Mouse (Mus musculus) embryonic facial prominence, embryonic 11.5 days (tissue): ENCODE data around the gene Ccnd3. TPM values are rescaled to one million over a fixed set of nuclear protein-coding genes. Genes with fewer than 3 reads are reported as not detected.
A peak's percentile ranks its signal among the peaks of the same experiment; 100 is the strongest.
"Not testable (repeated sequence)": the region's sequence is repeated elsewhere in the genome, so short reads cannot be mapped to it uniquely, and the experiment has no call there.

Experiments used
- ATAC-seq: fragments of 200-750 bp; cut with Nextera tagmentation; replicated peaks from 2 replicates; pipeline ENCODE4 v1.8.0; 2017; ENCODE audit warnings: low read depth; ENCODE audit not compliant: insufficient number of reproducible peaks, low FRiP score, low TSS enrichment
- DNase-seq: peaks from one replicate; pipeline ENCODE4 v3.0.0-alpha.2; 2015; ENCODE audit warnings: low spot score
- H3K27ac ChIP-seq: fragments of 300-500 bp; sonication (generic); replicated peaks from 2 replicates; pipeline ENCODE4 v1.5.1; 2014; ENCODE audit warnings: mild to moderate bottlenecking, low read depth, low read length, control low read depth
- H3K27me3 ChIP-seq: fragments of 300-500 bp; sonication (generic); 2 replicates; pipeline ENCODE4 v1.6.1; 2014; ENCODE audit warnings: mild to moderate bottlenecking, low read length, moderate library complexity, mixed read lengths; ENCODE audit not compliant: control insufficient read depth, insufficient read depth
- H3K36me3 ChIP-seq: fragments of 300-500 bp; sonication (generic); replicated peaks from 2 replicates; pipeline ENCODE4 v1.6.1; 2014; ENCODE audit warnings: low read depth, mild to moderate bottlenecking, low read length, moderate library complexity, mixed read lengths; ENCODE audit not compliant: control insufficient read depth, insufficient read depth
- H3K4me1 ChIP-seq: fragments of 300-500 bp; sonication (generic); 2 replicates; pipeline ENCODE4 v1.6.1; 2014; ENCODE audit warnings: low read length, mixed read lengths; ENCODE audit not compliant: control insufficient read depth, insufficient read depth
- H3K4me2 ChIP-seq: fragments of 300-500 bp; sonication (generic); 2 replicates; pipeline ENCODE4 v1.6.1; 2014; ENCODE audit warnings: low read depth, mild to moderate bottlenecking, control low read depth, low read length, moderate library complexity
- H3K4me3 ChIP-seq: fragments of 300-500 bp; sonication (generic); 2 replicates; pipeline ENCODE4 v1.5.1; 2014; ENCODE audit warnings: low read depth, low read length, control low read depth
- H3K9ac ChIP-seq: fragments of 300-500 bp; sonication (generic); replicated peaks from 2 replicates; pipeline ENCODE4 v1.6.1; 2014; ENCODE audit warnings: mild to moderate bottlenecking, control low read depth, low read length
- H3K9me3 ChIP-seq: fragments of 300-500 bp; sonication (generic); replicated peaks from 2 replicates; pipeline ENCODE4 v1.6.1; 2016; ENCODE audit warnings: mild to moderate bottlenecking, low read length, inconsistent platforms, mixed read lengths; ENCODE audit not compliant: control insufficient read depth
- WGBS: fragments of 180-500 bp; shearing (Covaris S2); extraction: QIAGEN DNeasy Blood & Tissue Kit; methylation state at CpG from one replicate; pipeline ENCODE4 v1.1.7; 2014; 5-methylcytosine and 5-hydroxymethylcytosine counted together
- polyA plus RNA-seq: library from polyadenylated mRNA; unstranded; fragments of >200 nt; fragmentation: Nextera tagmentation; extraction: Ambion mirVana; gene quantifications from 2 replicates; pipeline ENCODE4 v1.2.1, GENCODE M21; 2014

Ccnd3 gene
- polyA plus RNA-seq, 1 experiment from 2014 or later = 291 TPM

GRCm38 (mm10) chr17:47594969-47595247, 90.1 kb downstream of the Ccnd3 start:
- Histone ChIP-seq H3K27ac (peak overlapping the region; percentile 96), H3K9me3 (no peaks in the 10 kb centered on the region), H3K27me3 (no peaks in the 10 kb centered on the region), H3K4me3 (peak overlapping the region; percentile 86), H3K4me2 (peak overlapping the region; percentile 84), H3K9ac (peak overlapping the region; percentile 89), H3K36me3 (peaks cover 2% of the 10 kb centered on the region; the same call in 1 of the 2 replicates), H3K4me1 (peaks cover 6% of the 10 kb centered on the region; the same call in 1 of the 2 replicates)
- DNase-seq (peak; percentile 38), ATAC-seq (no peak)
- WGBS = under 1% methylated on average over 6 of the region's 9 CpGs

- ATAC-seq (peak; percentile 67), DNase-seq (peak; percentile 89)
- Histone ChIP-seq H3K4me3 (peak overlapping the region; percentile 86), H3K36me3 (peaks cover 2% of the 10 kb centered on the region; the same call in 1 of the 2 replicates), H3K4me1 (peaks cover 6% of the 10 kb centered on the region; the same call in 1 of the 2 replicates), H3K27me3 (no peaks in the 10 kb centered on the region), H3K9me3 (no peaks in the 10 kb centered on the region), H3K9ac (peak overlapping the region; percentile 89), H3K27ac (peak overlapping the region; percentile 96), H3K4me2 (peak overlapping the region; percentile 84)
- under 1% methylated on average over 20 of the region's 21 CpGs for WGBS
Measured at GRCm38 (mm10) chr17:47595248-47596161, 90.7 kb downstream of the Ccnd3 start.

DNA sequence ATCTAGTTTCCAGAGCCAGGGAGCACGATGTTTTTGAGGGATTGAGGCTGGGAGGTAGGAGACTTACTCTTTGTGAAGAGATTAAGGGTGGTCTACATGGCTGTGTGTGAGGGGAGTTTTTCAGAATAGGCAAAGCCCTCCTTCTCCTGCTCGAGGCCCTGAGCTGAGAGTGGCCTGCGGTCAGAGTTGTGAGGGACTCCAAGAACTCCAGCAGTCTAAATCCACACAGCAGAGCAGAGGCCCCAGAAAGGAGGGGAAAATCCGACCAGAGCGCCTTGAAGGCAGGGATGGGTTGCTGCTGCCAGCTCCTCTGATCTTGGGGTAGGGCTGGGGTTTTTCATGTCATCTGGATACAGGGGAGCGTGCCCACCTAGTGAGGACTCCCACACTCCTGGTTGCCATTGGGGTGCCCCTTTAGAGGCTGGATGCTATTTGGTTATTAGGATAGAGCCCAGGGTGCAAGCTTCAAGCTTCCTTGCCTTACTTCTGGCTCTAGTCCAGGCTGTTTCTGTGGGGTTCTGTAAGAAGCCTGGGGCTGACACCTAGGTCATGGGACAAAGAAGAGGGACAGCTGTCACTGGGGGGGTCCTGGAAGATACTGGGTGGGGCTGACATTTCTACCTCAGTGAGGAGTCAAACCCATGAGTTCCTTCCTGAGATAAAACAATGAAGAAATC, 91.4 kb downstream of the Ccnd3 start:
- H3K4me1 ChIP-seq = peaks cover 6% of the 10 kb centered on the region; the same call in 1 of the 2 replicates
- H3K9ac ChIP-seq = peak overlapping the region; percentile 89
- H3K9me3 ChIP-seq = no peaks in the 10 kb centered on the region
- peak overlapping the region; percentile 84 for H3K4me2 ChIP-seq
- no peaks in the 10 kb centered on the region for H3K27me3 ChIP-seq
- ATAC-seq (no peak; the same call in 1 of the 2 replicates), DNase-seq (no peak)
- 29% methylated on average over 6 of the region's 6 CpGs for WGBS
- peak overlapping the region; percentile 86 for H3K4me3 ChIP-seq
- H3K27ac ChIP-seq = peak overlapping the region; percentile 96
- peaks cover 8% of the 10 kb centered on the region; the same call in 1 of the 2 replicates for H3K36me3 ChIP-seq

DNA sequence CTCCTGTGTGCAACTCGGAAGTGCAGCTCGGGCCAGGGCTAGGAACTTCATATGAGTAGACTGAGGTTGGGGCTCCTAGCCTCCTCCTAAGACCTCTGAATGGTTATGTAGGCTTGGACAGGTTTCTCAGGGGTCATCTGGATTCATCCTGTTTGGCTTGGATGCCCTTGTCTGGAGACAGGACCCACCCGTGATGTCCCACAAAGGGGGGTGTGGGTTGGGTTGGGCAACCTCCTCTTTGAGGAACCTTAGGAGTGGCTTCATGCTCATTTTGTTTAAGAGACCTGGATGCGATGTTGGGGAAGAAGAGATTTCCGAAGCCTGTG, 92.0 kb downstream of the Ccnd3 start:
- Histone ChIP-seq H3K9me3 (no peaks in the 10 kb centered on the region), H3K4me2 (peak overlapping the region; percentile 84), H3K4me1 (peaks cover 6% of the 10 kb centered on the region; the same call in 1 of the 2 replicates), H3K9ac (peak overlapping the region; percentile 89), H3K36me3 (peaks cover 11% of the 10 kb centered on the region; the same call in 1 of the 2 replicates), H3K4me3 (peak overlapping the region; percentile 86), H3K27me3 (no peaks in the 10 kb centered on the region), H3K27ac (peak overlapping the region; percentile 96)
- ATAC-seq = no peak
- no peak for DNase-seq
- WGBS = 77% methylated on average over 5 of the region's 5 CpGs

DNA sequence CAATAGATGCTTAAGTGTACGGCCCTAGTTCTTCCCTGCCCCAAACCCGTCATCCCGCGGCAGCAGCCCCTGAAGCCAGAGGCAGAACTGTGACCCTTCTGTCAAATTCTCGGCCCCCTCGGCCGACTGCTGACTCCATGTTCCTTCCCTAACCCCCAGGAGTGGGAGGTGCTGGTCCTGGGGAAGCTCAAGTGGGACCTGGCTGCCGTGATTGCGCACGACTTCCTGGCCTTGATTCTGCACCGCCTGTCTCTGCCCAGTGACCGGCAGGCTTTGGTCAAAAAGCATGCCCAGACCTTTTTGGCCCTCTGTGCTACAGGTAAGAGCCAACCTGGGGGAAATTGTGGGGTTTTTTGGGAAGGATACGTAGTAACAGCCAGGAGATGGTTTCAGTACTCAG, 92.4 kb downstream of the Ccnd3 start:
- Histone ChIP-seq H3K27ac (peak overlapping the region; percentile 96; the same call in 1 of the 2 replicates), H3K4me2 (no peak overlapping the region), H3K27me3 (no peaks in the 10 kb centered on the region), H3K36me3 (peaks cover 11% of the 10 kb centered on the region; the same call in 1 of the 2 replicates), H3K4me3 (no peak overlapping the region), H3K4me1 (peaks cover 6% of the 10 kb centered on the region; the same call in 1 of the 2 replicates), H3K9me3 (no peaks in the 10 kb centered on the region), H3K9ac (peak overlapping the region; percentile 37)
- no peak for ATAC-seq
- DNase-seq = no peak
- 67% methylated on average over 13 of the region's 13 CpGs for WGBS

- peak; percentile 50 for DNase-seq
- H3K4me2 ChIP-seq = no peak overlapping the region
- ATAC-seq = no peak
- H3K4me3 ChIP-seq = no peak overlapping the region
- no peak overlapping the region; the same call in 1 of the 2 replicates for H3K27ac ChIP-seq
- H3K9me3 ChIP-seq = no peaks in the 10 kb centered on the region
- no peaks in the 10 kb centered on the region for H3K27me3 ChIP-seq
- 27% methylated on average over 10 of the region's 10 CpGs for WGBS
- H3K4me1 ChIP-seq = peaks cover 6% of the 10 kb centered on the region; the same call in 1 of the 2 replicates
- H3K36me3 ChIP-seq = peaks cover 11% of the 10 kb centered on the region; the same call in 1 of the 2 replicates
- H3K9ac ChIP-seq = no peak overlapping the region
Measured at GRCm38 (mm10) chr17:47597838-47598579, 93.2 kb downstream of the Ccnd3 start.

DNA sequence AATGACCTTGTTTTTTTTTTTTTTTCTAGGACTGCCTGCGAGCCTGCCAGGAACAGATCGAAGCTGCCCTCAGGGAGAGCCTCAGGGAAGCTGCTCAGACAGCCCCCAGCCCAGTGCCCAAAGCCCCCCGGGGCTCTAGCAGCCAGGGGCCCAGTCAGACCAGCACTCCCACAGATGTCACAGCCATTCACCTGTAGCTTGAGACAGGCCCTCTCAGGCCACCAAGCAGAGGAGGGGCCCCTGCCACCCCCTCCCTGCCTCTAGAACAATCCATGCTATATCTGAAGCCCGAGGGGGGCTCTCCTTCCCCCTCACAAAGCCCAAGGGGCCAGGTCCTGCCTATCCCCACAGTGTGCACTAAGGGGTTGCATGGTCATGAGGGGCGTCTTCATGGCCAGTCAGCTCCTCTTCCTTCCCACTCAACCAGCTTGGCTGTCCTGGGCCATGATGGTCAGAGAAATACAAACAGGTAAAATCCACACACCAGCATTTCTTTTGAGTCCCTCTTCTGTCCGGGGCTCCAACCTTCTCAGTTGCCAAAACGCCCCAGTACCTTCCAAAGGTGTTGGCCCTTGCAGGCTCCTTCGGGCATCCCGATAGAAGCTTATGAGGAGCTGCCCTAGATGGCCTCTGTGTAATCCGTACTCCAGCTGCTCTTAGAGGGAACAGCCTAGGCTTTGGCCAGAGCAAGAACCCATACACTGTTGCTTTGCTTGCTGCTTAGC, 93.9 kb downstream of the Ccnd3 start:
- H3K27ac ChIP-seq, ATAC-seq, H3K9ac ChIP-seq, H3K4me3 ChIP-seq, DNase-seq, H3K4me1 ChIP-seq, H3K27me3 ChIP-seq, H3K9me3 ChIP-seq, H3K4me2 ChIP-seq: not testable (repeated sequence)
- 81% methylated on average over 10 of the region's 10 CpGs for WGBS
- peaks cover 11% of the 10 kb centered on the region; the same call in 1 of the 2 replicates for H3K36me3 ChIP-seq
